Mouse (Mus musculus) spleen, adult 2 months (tissue): ENCODE measurements at regions not wholly inside any gene's neighbourhood (a gene's known extent, or its start where the extent isn't known, plus 50 kb on each side); places are given as distances from the start of the nearest gene placed in this dataset.
"Not testable (repeated sequence)": the region's sequence is repeated elsewhere in the genome, so short reads cannot be mapped to it uniquely, and the experiment has no call there.

Experiments
- DNase-seq, 2 experiments: peaks; one replicate each; pipeline versions ENCODE4 v3.0.0 to v3.0.0-alpha.2; 2012 to 2021; ENCODE audit warnings: low spot score in 2 of 2, low read depth in 1 of 2
- H3K27ac ChIP-seq: fragments of 200-500 bp; 2 replicates; pipeline ENCODE4 v1.5.1; 2012; ENCODE audit warnings: low read length, inconsistent platforms; ENCODE audit not compliant: insufficient read depth
- H3K27me3 ChIP-seq: fragments of 200-500 bp; 2 replicates; pipeline ENCODE4 v1.6.1; 2012; ENCODE audit warnings: mild to moderate bottlenecking, moderate library complexity, low read length, inconsistent platforms; ENCODE audit not compliant: control insufficient read depth, insufficient read depth
- H3K36me3 ChIP-seq: fragments of 200-500 bp; 2 replicates; pipeline ENCODE4 v1.6.1; 2012; ENCODE audit warnings: mild to moderate bottlenecking, low read length, inconsistent platforms; ENCODE audit not compliant: control insufficient read depth, insufficient read depth
- H3K4me1 ChIP-seq: fragments of 200-500 bp; 2 replicates; pipeline ENCODE4 v1.6.1; 2011; ENCODE audit warnings: inconsistent platforms; ENCODE audit not compliant: control insufficient read depth, insufficient read depth, insufficient read length
- H3K4me3 ChIP-seq: fragments of 200-500 bp; 2 replicates; pipeline ENCODE4 v1.5.1; 2011; ENCODE audit warnings: mild to moderate bottlenecking, inconsistent platforms; ENCODE audit not compliant: insufficient read depth, insufficient read length; ENCODE audit errors: extremely low read depth
- CTCF ChIP-seq: fragments of 200-500 bp; IDR thresholded peaks from 2 replicates; pipeline ENCODE4 v1.5.1; 2011; ENCODE audit warnings: mild to moderate bottlenecking, inconsistent platforms; ENCODE audit not compliant: insufficient read depth, insufficient read length, insufficient replicate concordance; ENCODE audit errors: extremely low read depth
- POLR2A ChIP-seq: fragments of 200-500 bp; IDR thresholded peaks from 2 replicates; pipeline ENCODE4 v1.6.1; 2011; ENCODE audit warnings: low read depth, low read length, inconsistent platforms
- WGBS: fragments of 180-500 bp; shearing (Covaris S2); methylation state at CpG from one replicate; pipeline ENCODE4 v1.1.7; 2018; 5-methylcytosine and 5-hydroxymethylcytosine counted together

- DNase-seq: no peak
- H3K4me3 ChIP-seq: no peak overlapping the region
- H3K27me3 ChIP-seq: no peaks in the 10 kb centered on the region
- H3K27ac ChIP-seq: no peak overlapping the region
- H3K36me3 ChIP-seq: no peaks in the 10 kb centered on the region
- H3K4me1 ChIP-seq: no peaks in the 10 kb centered on the region
- TF ChIP-seq CTCF (no peak), POLR2A (no peak)
- 67% methylated on average over 7 of the region's 7 CpGs for WGBS
These were observed 168.4 kb upstream of the Frmd6 start for GRCm38 (mm10) chr12:70656805-70657492.

- no peaks in the 10 kb centered on the region for H3K27me3 ChIP-seq
- H3K27ac ChIP-seq: no peak overlapping the region
- no peak overlapping the region for H3K4me3 ChIP-seq
- 87% methylated on average over 3 of the region's 3 CpGs for WGBS
- DNase-seq: no peak
- no peaks in the 10 kb centered on the region for H3K4me1 ChIP-seq
- TF ChIP-seq CTCF (no peak), POLR2A (no peak)
- H3K36me3 ChIP-seq: no peaks in the 10 kb centered on the region
These were observed 167.9 kb upstream of the Frmd6 start for GRCm38 (mm10) chr12:70657493-70657810.

GRCm38 (mm10) chr12:70658106-70658505 lies 167.2 kb upstream of the Frmd6 start:
- Histone ChIP-seq H3K27ac (no peak overlapping the region), H3K27me3 (no peaks in the 10 kb centered on the region), H3K36me3 (no peaks in the 10 kb centered on the region), H3K4me3 (no peak overlapping the region), H3K4me1 (no peaks in the 10 kb centered on the region)
- DNase-seq: no peak
- TF ChIP-seq POLR2A (no peak), CTCF (no peak)
- WGBS: 90% methylated on average over 5 of the region's 5 CpGs

- Histone ChIP-seq H3K36me3 (no peaks in the 10 kb centered on the region), H3K27me3 (no peaks in the 10 kb centered on the region), H3K4me3 (no peak overlapping the region), H3K4me1 (no peaks in the 10 kb centered on the region), H3K27ac (no peak overlapping the region)
- TF ChIP-seq CTCF (no peak), POLR2A (no peak)
- WGBS: 95% methylated on average over 4 of the region's 4 CpGs
- DNase-seq: no peak
These were observed 164.9 kb upstream of the Frmd6 start for GRCm38 (mm10) chr12:70660388-70660787.

DNA sequence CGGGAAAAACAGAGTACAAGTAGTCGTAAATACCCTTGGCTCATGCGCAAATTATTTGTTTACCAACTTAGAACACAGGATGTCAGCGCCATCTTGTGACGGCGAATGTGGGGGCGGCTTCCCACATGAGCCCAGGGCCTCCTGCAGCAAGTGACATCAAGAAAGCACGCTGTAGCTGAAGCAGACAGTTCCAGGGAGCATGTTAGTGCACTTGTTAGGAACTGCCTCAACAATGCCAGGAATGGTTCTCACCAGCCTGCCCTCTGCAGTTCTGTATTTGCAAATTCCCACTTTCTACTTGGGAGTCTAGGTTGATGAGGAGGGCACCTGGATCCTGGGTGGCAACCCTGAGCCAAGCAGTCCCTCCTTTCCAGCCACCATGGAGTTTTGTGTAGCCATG lies 157.2 kb upstream of the Frmd6 start:
- H3K4me3 ChIP-seq, H3K4me1 ChIP-seq, H3K27me3 ChIP-seq, DNase-seq, H3K36me3 ChIP-seq, H3K27ac ChIP-seq: not testable (repeated sequence)
- WGBS: 92% methylated on average over 6 of the region's 8 CpGs

DNA sequence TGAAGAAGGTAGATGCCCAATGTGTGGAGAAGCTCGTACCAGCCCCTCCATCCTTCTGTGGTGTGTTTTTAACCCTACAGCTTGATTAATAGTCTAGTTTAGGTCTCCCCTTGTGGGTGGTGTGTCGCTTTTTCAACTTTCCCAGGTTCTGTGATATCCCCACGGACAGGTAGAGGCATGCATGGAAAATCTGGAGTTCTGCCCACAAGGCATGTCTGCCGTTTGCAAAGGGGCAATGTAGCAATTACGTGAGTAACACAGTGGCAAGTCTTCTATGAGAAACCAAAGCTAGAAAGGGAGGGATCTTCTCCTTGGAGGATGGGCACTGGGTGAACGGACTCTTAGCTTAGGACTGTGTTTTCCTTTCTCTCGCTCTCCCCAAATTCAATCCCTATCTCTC lies 153.2 kb upstream of the Frmd6 start:
- Histone ChIP-seq H3K27me3 (no peaks in the 10 kb centered on the region), H3K4me1 (no peaks in the 10 kb centered on the region), H3K4me3 (no peak overlapping the region), H3K27ac (no peak overlapping the region), H3K36me3 (no peaks in the 10 kb centered on the region)
- 89% methylated on average over 7 of the region's 7 CpGs for WGBS
- no peak for TF ChIP-seq POLR2A
- no peak for TF ChIP-seq CTCF
- no peak for DNase-seq

GRCm38 (mm10) chr12:70673188-70673587 lies 152.1 kb upstream of the Frmd6 start:
- Histone ChIP-seq H3K27ac (no peak overlapping the region), H3K4me3 (no peak overlapping the region), H3K4me1 (no peaks in the 10 kb centered on the region), H3K27me3 (no peaks in the 10 kb centered on the region), H3K36me3 (no peaks in the 10 kb centered on the region)
- no peak for DNase-seq
- 91% methylated on average over 11 of the region's 11 CpGs for WGBS
- TF ChIP-seq POLR2A: no peak
- no peak for TF ChIP-seq CTCF
